Mouse (Mus musculus): Measurements from ENCODE around the gene Tex35. TPM values are rescaled to one million over a fixed set of nuclear protein-coding genes. Genes with fewer than 3 reads are reported as not detected.

Gene Tex35
- polyA plus RNA-seq, 1 experiment = not detected

DNA sequence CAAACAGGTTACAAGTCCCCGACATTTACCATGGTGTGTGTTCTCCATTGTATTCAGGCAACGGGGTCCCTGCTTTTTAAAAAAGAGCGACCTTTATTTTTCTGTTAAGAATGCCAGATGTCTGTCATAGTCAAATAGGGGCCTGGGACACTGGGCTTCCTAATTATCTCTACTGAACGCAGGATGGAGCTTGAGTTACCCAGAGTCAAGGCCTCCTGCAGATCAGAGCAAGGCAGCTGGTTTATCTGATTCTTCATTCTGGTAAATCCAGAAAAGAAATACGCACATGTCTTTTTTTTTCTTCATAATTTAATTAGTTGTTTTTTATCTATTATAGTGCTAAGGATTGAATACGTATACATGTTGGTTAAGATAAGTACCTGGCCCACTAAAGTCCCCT lies 52.6 kb downstream of the Tex35 start:
- Histone ChIP-seq H3K27ac (ENCODE audit: insufficient read depth, low read length) (no peak overlapping the region), H3K27me3 (ENCODE audit: control insufficient read depth, insufficient read depth, low read length) (no peaks in the 10 kb centered on the region), H3K36me3 (ENCODE audit: control insufficient read depth, insufficient read depth, low read length) (no peaks in the 10 kb centered on the region), H3K4me3 (ENCODE audit: extremely low read depth, insufficient read depth, insufficient read length) (no peak overlapping the region), H3K4me1 (ENCODE audit: control insufficient read depth, insufficient read depth, insufficient read length) (peaks cover 7% of the 10 kb centered on the region)
- no peak for TF ChIP-seq POLR2A (IDR thresholded peaks at IDR 0.05; ENCODE audit: low read depth, low read length)
- no peak for TF ChIP-seq CTCF (IDR thresholded peaks at IDR 0.05; ENCODE audit: extremely low read depth, insufficient read depth, insufficient read length, insufficient replicate concordance)
- WGBS = 89% methylated on average over 6 of the region's 6 CpGs
- DNase-seq (ENCODE audit: low read depth in 1 of 2, low spot score in 2 of 2) = no peak

DNA sequence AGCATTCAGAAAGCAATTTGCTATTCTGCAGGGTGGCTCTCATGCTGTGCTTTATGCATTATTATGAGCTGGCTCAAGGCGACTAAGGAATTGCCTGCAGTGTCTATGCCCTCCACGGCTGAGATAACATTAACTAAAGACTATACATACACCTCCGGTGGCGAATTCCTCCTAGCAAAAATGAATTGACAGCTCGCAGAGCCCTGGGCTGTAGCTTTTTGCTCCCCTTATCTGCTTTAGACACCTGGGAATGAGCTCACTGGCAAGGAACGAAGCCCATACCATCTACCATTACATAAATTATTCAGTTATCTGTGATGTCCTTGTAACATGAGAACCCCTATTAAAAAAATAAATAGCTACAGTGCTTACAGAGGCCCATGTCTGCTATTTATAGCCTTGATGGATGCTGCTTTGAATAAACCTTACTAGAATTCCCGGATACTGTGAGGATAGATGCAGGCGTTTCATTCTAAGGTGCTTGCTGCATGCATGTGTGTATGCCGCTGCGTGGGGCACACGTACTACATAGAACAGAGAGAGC lies 53.1 kb downstream of the Tex35 start:
- Histone ChIP-seq H3K4me3 (ENCODE audit: extremely low read depth, insufficient read depth, insufficient read length) (no peak overlapping the region), H3K36me3 (ENCODE audit: control insufficient read depth, insufficient read depth, low read length) (no peaks in the 10 kb centered on the region), H3K27me3 (ENCODE audit: control insufficient read depth, insufficient read depth, low read length) (no peaks in the 10 kb centered on the region), H3K27ac (ENCODE audit: insufficient read depth, low read length) (no peak overlapping the region), H3K4me1 (ENCODE audit: control insufficient read depth, insufficient read depth, insufficient read length) (peaks cover 7% of the 10 kb centered on the region)
- WGBS = 76% methylated on average over 11 of the region's 11 CpGs
- TF ChIP-seq POLR2A (IDR thresholded peaks at IDR 0.05; ENCODE audit: low read depth, low read length) = no peak
- TF ChIP-seq CTCF (IDR thresholded peaks at IDR 0.05; ENCODE audit: extremely low read depth, insufficient read depth, insufficient read length, insufficient replicate concordance) = no peak
- no peak for DNase-seq (ENCODE audit: low read depth in 1 of 2, low spot score in 2 of 2)

DNA sequence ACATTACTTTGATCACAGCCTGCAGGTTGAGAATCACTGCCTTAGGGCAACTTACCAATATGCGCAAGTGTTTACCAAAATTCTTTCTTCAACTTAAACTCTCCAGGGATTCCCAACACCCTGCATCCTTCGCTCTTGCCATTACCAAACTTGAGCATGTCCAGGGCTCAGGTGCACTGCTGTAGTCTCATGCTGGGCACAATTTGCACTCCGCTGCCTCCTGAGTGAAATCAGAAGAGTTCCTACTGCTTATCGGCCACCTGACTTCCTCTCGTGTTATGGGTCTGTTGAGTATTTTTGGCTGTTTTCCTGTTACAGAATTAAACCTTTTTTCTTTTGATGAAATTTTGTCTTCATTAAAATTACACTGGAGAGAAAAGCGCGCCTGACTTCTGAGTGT lies 53.8 kb downstream of the Tex35 start:
- Histone ChIP-seq H3K4me1 (ENCODE audit: control insufficient read depth, insufficient read depth, insufficient read length) (peaks cover 7% of the 10 kb centered on the region), H3K27me3 (ENCODE audit: control insufficient read depth, insufficient read depth, low read length) (no peaks in the 10 kb centered on the region), H3K36me3 (ENCODE audit: control insufficient read depth, insufficient read depth, low read length) (no peaks in the 10 kb centered on the region), H3K27ac (ENCODE audit: insufficient read depth, low read length) (no peak overlapping the region), H3K4me3 (ENCODE audit: extremely low read depth, insufficient read depth, insufficient read length) (no peak overlapping the region)
- 53% methylated on average over 7 of the region's 7 CpGs for WGBS
- TF ChIP-seq CTCF (IDR thresholded peaks at IDR 0.05; ENCODE audit: extremely low read depth, insufficient read depth, insufficient read length, insufficient replicate concordance) = no peak
- no peak for TF ChIP-seq POLR2A (IDR thresholded peaks at IDR 0.05; ENCODE audit: low read depth, low read length)
- no peak for DNase-seq (ENCODE audit: low read depth in 1 of 2, low spot score in 2 of 2)

DNA sequence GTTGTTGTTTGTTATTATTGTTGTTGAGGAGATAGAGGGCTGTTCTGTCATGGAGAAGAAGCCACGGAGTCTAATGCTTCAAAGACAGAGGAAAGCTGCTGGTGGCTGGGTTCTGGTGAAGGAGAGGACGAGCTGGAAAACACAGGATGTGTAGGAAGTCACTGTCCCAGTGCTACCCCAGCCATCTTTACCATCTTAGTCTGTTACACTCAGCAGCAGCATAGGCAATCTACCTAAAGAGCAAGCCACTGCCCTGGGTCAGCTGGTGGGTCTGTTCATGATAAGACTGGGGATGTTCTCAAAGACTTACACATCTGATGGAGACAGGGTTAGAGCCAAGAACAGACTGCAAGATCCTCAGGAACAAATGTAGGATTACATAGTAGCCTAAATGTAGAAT lies 58.6 kb downstream of the Tex35 start:
- no peak for DNase-seq (ENCODE audit: low read depth in 1 of 2, low spot score in 2 of 2)
- H3K36me3 ChIP-seq (ENCODE audit: control insufficient read depth, insufficient read depth, low read length) = no peaks in the 10 kb centered on the region
- peaks cover 33% of the 10 kb centered on the region for H3K4me1 ChIP-seq (ENCODE audit: control insufficient read depth, insufficient read depth, insufficient read length)
- no peak overlapping the region for H3K4me3 ChIP-seq (ENCODE audit: extremely low read depth, insufficient read depth, insufficient read length)
- no peaks in the 10 kb centered on the region for H3K27me3 ChIP-seq (ENCODE audit: control insufficient read depth, insufficient read depth, low read length)
- peak overlapping the region; percentile 92; the same call in 1 of the 2 replicates for H3K27ac ChIP-seq (ENCODE audit: insufficient read depth, low read length)
- 80% methylated on average over 2 of the region's 2 CpGs for WGBS
- no peak for TF ChIP-seq CTCF (IDR thresholded peaks at IDR 0.05; ENCODE audit: extremely low read depth, insufficient read depth, insufficient read length, insufficient replicate concordance)
- TF ChIP-seq POLR2A (IDR thresholded peaks at IDR 0.05; ENCODE audit: low read depth, low read length) = no peak

Other genes starting within 250 kb of the Tex35 start
- gene Ralgps2, start 169.1 kb downstream of the Tex35 start, polyA plus RNA-seq (2012; rRNA removed) = 29.1 and 36.5 TPM in 2 replicates